Mouse (Mus musculus) heart, adult 9 months (tissue): Measurements from ENCODE around the gene Ccr1.
A peak's percentile ranks its signal among the peaks of the same experiment; 100 is the strongest.

Source experiments
- DNase-seq, 2 experiments: peaks; one replicate each; pipeline ENCODE4 v3.0.0; 2022; ENCODE audit warnings: low spot score in 2 of 2

Ccr1 gene

GRCm38 (mm10) chr9:123927281-123927960 lies 41.1 kb downstream of the Ccr1 start:
- no peak for DNase-seq

GRCm38 (mm10) chr9:123926041-123926440 lies 42.5 kb downstream of the Ccr1 start:
- peak; percentile 38 to 77 for DNase-seq

- DNase-seq = peak; percentile 83 to 91
These were observed 43.2 kb downstream of the Ccr1 start for GRCm38 (mm10) chr9:123925101-123925946.

- DNase-seq = peak; percentile 95 to 96
These were observed 43.9 kb downstream of the Ccr1 start for GRCm38 (mm10) chr9:123924589-123925066.

GRCm38 (mm10) chr9:123924035-123924434 lies 44.5 kb downstream of the Ccr1 start:
- DNase-seq = peak; percentile 72 to 77

GRCm38 (mm10) chr9:123923146-123923991 lies 45.1 kb downstream of the Ccr1 start:
- peak; percentile 21 to 34 for DNase-seq
